Mouse (Mus musculus): ENCODE data around the gene Pef1. TPM values are rescaled to one million over a fixed set of nuclear protein-coding genes. Genes with fewer than 3 reads are reported as not detected.

Pef1 gene
- polyA plus RNA-seq, 1 experiment from 2014 or later, result 68.1 TPM

- Histone ChIP-seq H3K4me1 (peaks cover 9% of the 10 kb centered on the region), H3K9ac (no peak overlapping the region), H3K4me2 (no peak overlapping the region), H3K36me3 (replicated peaks) (no peaks in the 10 kb centered on the region), H3K27me3 (replicated peaks) (no peaks in the 10 kb centered on the region), H3K9me3 (no peaks in the 10 kb centered on the region), H3K27ac (no peak overlapping the region), H3K4me3 (no peak overlapping the region)
- ATAC-seq (replicated peaks), result no peak
- WGBS, result 81% methylated on average over 12 of the region's 12 CpGs
Observed at GRCm38 (mm10) chr4:130103632-130104031, 1.3 kb downstream of the Pef1 start.

DNA sequence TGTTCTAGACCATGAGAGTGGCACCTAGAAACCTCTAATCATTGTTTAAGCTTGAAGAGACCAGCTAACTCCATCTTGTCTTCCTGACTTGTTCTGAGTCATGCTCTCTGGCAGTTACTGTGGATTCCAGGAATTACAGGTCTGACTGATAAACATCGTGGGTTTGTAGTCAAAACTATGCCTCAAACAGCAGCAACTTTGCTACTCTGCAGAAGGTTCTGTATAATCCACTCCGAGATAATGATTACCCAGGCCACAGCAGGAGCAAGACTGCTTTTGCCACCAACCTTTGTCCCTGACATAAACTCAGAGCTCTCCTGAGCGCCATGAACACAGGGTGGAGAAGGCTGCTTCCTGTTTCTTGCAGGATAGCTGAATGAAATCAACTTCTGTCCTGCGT lies 2.2 kb downstream of the Pef1 start:
- WGBS, result 86% methylated on average over 4 of the region's 4 CpGs
- H3K4me1 ChIP-seq, result peaks cover 13% of the 10 kb centered on the region
- no peak overlapping the region for H3K27ac ChIP-seq
- H3K9me3 ChIP-seq, result no peaks in the 10 kb centered on the region
- no peaks in the 10 kb centered on the region for H3K27me3 ChIP-seq (replicated peaks)
- H3K9ac ChIP-seq, result no peak overlapping the region
- no peak for ATAC-seq (replicated peaks)
- H3K4me2 ChIP-seq, result no peak overlapping the region
- H3K36me3 ChIP-seq (replicated peaks), result no peaks in the 10 kb centered on the region
- no peak overlapping the region for H3K4me3 ChIP-seq

DNA sequence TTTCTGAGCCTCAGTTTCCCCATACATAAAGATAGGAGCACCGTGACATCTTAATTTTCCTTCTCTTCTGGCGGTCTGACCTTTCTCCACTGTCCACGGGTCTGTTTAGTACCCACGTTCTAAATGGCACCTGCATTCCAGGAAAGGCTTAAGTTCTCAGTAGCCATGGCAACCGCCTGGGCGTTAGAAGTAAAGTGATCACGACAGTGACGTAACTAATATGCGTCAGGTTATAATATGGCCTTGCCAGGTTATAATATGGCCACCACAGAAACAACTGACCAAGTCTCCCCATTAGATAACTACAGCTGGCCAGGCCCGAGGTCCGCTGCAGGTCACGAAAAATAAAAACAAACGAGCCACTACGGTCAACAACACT lies 4.7 kb downstream of the Pef1 start:
- Histone ChIP-seq H3K4me3 (peak overlapping the region; percentile 58), H3K4me1 (peaks cover 13% of the 10 kb centered on the region), H3K9me3 (no peaks in the 10 kb centered on the region), H3K36me3 (replicated peaks) (no peaks in the 10 kb centered on the region), H3K4me2 (peak overlapping the region; percentile 38), H3K27me3 (replicated peaks) (no peaks in the 10 kb centered on the region), H3K27ac (peak overlapping the region; percentile 66), H3K9ac (no peak overlapping the region)
- 12% methylated on average over 14 of the region's 14 CpGs for WGBS
- ATAC-seq (replicated peaks), result peak; percentile 76

DNA sequence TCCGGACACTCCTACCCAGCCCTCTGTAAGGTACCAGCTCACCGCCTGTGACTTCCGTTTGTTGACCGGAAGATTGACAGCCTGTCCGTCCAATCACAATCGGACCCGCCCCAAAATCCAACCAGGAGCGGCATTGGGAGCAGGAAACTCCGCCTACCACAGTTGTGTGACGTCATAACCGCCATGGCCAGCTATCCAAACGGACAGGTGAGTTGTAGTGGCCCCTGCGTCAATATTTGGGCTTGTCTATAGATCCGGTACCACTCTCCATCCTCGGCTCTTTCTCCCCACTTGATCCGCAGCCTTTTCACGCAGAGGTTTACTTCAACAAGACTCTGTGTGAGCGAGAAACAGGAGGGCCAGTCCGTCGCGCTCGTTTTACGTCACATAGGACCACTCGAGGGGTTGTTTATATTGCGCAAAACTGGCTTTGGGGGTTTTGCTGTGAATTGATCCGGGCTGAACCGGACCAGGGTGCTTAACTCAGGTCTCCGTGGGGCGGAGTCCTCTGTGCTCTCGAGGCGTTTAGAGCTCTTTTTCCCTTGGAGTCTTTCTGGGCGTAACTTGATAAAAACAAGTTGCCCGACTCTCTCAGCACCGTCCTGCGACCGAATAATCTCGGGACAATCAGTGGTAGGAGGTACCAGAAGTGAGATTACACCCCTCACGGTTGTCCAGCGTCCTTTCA lies 5.2 kb downstream of the Pef1 start:
- WGBS, result 1% methylated on average over 39 of the region's 39 CpGs
- peak; percentile 97 for ATAC-seq (replicated peaks)
- peak overlapping the region; percentile 58 for H3K4me2 ChIP-seq

DNA sequence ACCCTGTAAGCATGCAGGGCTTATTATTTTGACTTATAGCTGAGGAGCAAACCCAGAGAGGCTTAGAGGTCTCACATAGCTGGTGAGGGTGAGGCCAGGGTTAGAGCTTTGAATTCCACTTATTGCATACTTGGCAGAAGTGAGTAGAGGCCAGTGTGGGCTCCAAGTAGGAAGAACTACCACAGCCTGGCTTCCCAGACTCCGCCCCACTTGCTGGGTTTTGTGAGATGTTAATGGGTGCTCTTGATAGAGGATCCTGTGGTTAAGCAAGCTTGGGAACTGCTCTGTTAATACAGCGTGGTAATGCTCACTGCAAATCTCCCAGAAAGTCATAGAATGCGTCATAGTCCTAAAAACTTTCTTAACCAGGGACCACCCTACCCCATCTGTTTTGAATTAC lies 6.6 kb downstream of the Pef1 start:
- no peaks in the 10 kb centered on the region for H3K27me3 ChIP-seq (replicated peaks)
- no peaks in the 10 kb centered on the region for H3K9me3 ChIP-seq
- ATAC-seq (replicated peaks), result no peak
- H3K36me3 ChIP-seq (replicated peaks), result no peaks in the 10 kb centered on the region
- H3K4me3 ChIP-seq, result no peak overlapping the region
- peak overlapping the region; percentile 58; the same call in 1 of the 2 replicates for H3K4me2 ChIP-seq
- WGBS, result 84% methylated on average over 3 of the region's 3 CpGs
- no peak overlapping the region for H3K9ac ChIP-seq
- H3K4me1 ChIP-seq, result peaks cover 13% of the 10 kb centered on the region
- no peak overlapping the region for H3K27ac ChIP-seq

More for the DNA sequence above, 5.2 kb downstream of the Pef1 start:
- peak overlapping the region; percentile 57 for H3K9ac ChIP-seq
- H3K36me3 ChIP-seq (replicated peaks), result no peaks in the 10 kb centered on the region
- H3K27me3 ChIP-seq (replicated peaks), result no peaks in the 10 kb centered on the region
- H3K9me3 ChIP-seq, result no peaks in the 10 kb centered on the region
- peaks cover 13% of the 10 kb centered on the region for H3K4me1 ChIP-seq
- peak overlapping the region; percentile 58 for H3K4me3 ChIP-seq
- peak overlapping the region; percentile 66 for H3K27ac ChIP-seq

- Histone ChIP-seq H3K4me2 (no peak overlapping the region), H3K4me1 (peaks cover 13% of the 10 kb centered on the region), H3K36me3 (replicated peaks) (no peaks in the 10 kb centered on the region), H3K4me3 (no peak overlapping the region), H3K9me3 (no peaks in the 10 kb centered on the region), H3K27ac (no peak overlapping the region), H3K9ac (no peak overlapping the region), H3K27me3 (replicated peaks) (no peaks in the 10 kb centered on the region)
- WGBS, result 91% methylated on average over 9 of the region's 9 CpGs
- no peak for ATAC-seq (replicated peaks)
Observed at GRCm38 (mm10) chr4:130109666-130110065, 7.3 kb downstream of the Pef1 start.

- no peaks in the 10 kb centered on the region for H3K36me3 ChIP-seq (replicated peaks)
Observed at GRCm38 (mm10) chr4:130110091-130110490, 7.7 kb downstream of the Pef1 start.

GRCm38 (mm10) chr4:130112299-130112698 lies 9.9 kb downstream of the Pef1 start:
- H3K4me2 ChIP-seq, result no peak overlapping the region
- H3K4me1 ChIP-seq, result peaks cover 13% of the 10 kb centered on the region
- ATAC-seq (replicated peaks), result no peak
- no peak overlapping the region for H3K27ac ChIP-seq
- H3K27me3 ChIP-seq (replicated peaks), result no peaks in the 10 kb centered on the region
- H3K9ac ChIP-seq, result no peak overlapping the region
- no peaks in the 10 kb centered on the region for H3K36me3 ChIP-seq (replicated peaks)
- 83% methylated on average over 7 of the region's 7 CpGs for WGBS
- no peak overlapping the region for H3K4me3 ChIP-seq
- no peaks in the 10 kb centered on the region for H3K9me3 ChIP-seq

More at GRCm38 (mm10) chr4:130110091-130110490, 7.7 kb downstream of the Pef1 start:
- no peaks in the 10 kb centered on the region for H3K27me3 ChIP-seq (replicated peaks)
- no peak overlapping the region for H3K4me2 ChIP-seq
- no peak overlapping the region for H3K27ac ChIP-seq
- H3K9me3 ChIP-seq, result no peaks in the 10 kb centered on the region
- no peak overlapping the region for H3K9ac ChIP-seq
- ATAC-seq (replicated peaks), result no peak
- H3K4me3 ChIP-seq, result no peak overlapping the region
- H3K4me1 ChIP-seq, result peaks cover 13% of the 10 kb centered on the region
- WGBS, result 89% methylated on average over 7 of the region's 7 CpGs

DNA sequence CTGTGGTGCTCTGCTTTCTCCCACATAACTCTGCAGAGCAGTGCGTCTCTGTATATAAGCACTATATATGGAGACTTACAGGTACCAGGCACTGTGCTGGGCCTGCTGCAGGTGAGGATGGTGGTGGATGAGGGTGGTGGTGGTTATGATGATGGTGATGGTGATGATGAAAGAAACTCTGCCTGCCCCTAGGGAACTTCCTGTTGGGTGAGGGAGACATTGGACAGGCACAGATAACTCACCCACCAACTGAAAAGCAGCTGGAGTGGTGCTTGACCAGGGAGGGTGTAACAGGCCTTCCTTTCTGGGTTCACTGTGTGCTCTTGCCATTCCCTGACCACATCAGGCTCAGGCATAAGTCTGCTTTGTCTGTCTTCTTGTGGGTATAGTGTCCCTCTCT lies 10.4 kb downstream of the Pef1 start:
- H3K27ac ChIP-seq, result no peak overlapping the region
- H3K27me3 ChIP-seq (replicated peaks), result no peaks in the 10 kb centered on the region
- H3K36me3 ChIP-seq (replicated peaks), result no peaks in the 10 kb centered on the region
- 93% methylated on average over 1 of the region's 1 CpGs for WGBS
- no peak for ATAC-seq (replicated peaks)
- no peak overlapping the region for H3K4me3 ChIP-seq
- no peak overlapping the region for H3K9ac ChIP-seq
- H3K4me2 ChIP-seq, result no peak overlapping the region
- H3K9me3 ChIP-seq, result no peaks in the 10 kb centered on the region
- H3K4me1 ChIP-seq, result peaks cover 13% of the 10 kb centered on the region

DNA sequence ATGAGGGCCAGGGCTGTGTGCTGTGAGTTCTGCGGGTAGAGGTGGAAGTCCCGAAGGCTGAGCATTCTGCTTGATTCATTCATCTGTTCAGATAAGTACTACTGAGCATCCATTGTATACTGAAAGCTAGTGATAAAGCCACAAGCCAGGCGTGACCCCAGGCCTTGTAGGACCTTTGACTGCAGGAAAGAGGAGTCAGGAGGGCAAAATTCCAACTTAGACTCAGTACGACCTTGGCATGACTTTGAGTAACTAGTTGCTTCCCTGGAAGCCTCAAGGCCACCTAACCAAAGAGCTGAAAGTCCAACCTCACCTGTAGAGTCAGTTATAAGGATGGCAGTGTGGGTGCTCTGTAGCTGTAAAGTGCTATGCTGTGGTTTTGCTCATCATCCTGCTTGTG lies 18.4 kb downstream of the Pef1 start:
- H3K9me3 ChIP-seq, result no peaks in the 10 kb centered on the region
- peaks cover 5% of the 10 kb centered on the region; the same call in 1 of the 2 replicates for H3K36me3 ChIP-seq (replicated peaks)
- no peak overlapping the region for H3K4me3 ChIP-seq
- no peak overlapping the region for H3K4me2 ChIP-seq
- H3K9ac ChIP-seq, result no peak overlapping the region
- no peaks in the 10 kb centered on the region for H3K4me1 ChIP-seq
- H3K27ac ChIP-seq, result no peak overlapping the region
- 73% methylated on average over 4 of the region's 4 CpGs for WGBS
- H3K27me3 ChIP-seq (replicated peaks), result no peaks in the 10 kb centered on the region
- ATAC-seq (replicated peaks), result no peak

DNA sequence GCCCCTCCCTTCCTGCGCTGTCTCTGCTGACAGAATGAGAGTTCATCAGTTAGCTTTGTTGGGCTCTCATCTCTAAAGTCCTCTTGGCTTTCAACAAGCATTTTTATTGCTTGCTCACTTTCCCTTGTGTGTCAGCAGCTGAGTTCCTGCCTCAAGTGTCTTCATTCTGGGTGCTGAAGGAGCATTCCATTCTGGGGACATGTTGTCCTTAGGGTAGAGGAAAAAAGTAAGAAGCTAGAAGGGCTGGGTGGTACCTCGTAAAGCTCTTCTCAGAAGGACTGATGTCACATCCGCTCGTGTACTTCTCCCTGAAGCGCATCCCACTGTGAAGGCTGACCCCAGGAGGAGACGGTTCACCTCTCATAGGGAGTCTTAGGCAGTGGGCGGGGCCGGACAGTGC lies 19.2 kb downstream of the Pef1 start:
- Histone ChIP-seq H3K4me2 (no peak overlapping the region), H3K4me3 (no peak overlapping the region), H3K27me3 (replicated peaks) (no peaks in the 10 kb centered on the region), H3K9ac (no peak overlapping the region), H3K27ac (no peak overlapping the region), H3K4me1 (no peaks in the 10 kb centered on the region), H3K9me3 (no peaks in the 10 kb centered on the region), H3K36me3 (replicated peaks) (peaks cover 13% of the 10 kb centered on the region; the same call in 1 of the 2 replicates)
- no peak for ATAC-seq (replicated peaks)
- WGBS, result 80% methylated on average over 8 of the region's 8 CpGs

DNA sequence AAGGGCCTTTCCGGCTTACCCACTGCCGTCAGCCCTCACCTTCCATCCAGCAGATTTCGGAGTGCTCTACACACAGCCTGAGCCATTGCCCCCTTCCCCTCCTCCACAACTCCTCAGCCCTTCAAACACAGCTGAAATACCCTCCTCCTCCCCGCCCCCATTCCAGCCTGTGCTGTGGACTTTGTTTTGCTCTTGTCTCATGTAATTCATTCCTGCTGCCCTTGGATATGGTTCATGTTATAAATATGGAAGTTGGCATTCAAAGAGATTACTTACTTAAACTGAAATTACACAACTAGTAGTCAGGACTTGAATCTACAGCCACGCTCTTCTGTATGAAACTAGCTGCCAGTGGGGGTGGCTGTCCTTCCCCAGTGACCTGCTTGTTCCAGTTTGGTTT lies 20.7 kb downstream of the Pef1 start:
- Histone ChIP-seq H3K9me3 (no peaks in the 10 kb centered on the region), H3K4me2 (no peak overlapping the region), H3K9ac (no peak overlapping the region), H3K27me3 (replicated peaks) (no peaks in the 10 kb centered on the region), H3K4me1 (no peaks in the 10 kb centered on the region), H3K4me3 (no peak overlapping the region), H3K27ac (no peak overlapping the region), H3K36me3 (replicated peaks) (peaks cover 19% of the 10 kb centered on the region; the same call in 1 of the 2 replicates)
- ATAC-seq (replicated peaks), result no peak
- WGBS, result 90% methylated on average over 5 of the region's 5 CpGs

- no peak overlapping the region for H3K27ac ChIP-seq
- H3K9ac ChIP-seq, result no peak overlapping the region
- 91% methylated on average over 4 of the region's 4 CpGs for WGBS
- no peak overlapping the region for H3K4me2 ChIP-seq
- no peaks in the 10 kb centered on the region for H3K9me3 ChIP-seq
- no peaks in the 10 kb centered on the region for H3K4me1 ChIP-seq
- peaks cover 19% of the 10 kb centered on the region; the same call in 1 of the 2 replicates for H3K36me3 ChIP-seq (replicated peaks)
- no peak overlapping the region for H3K4me3 ChIP-seq
- H3K27me3 ChIP-seq (replicated peaks), result no peaks in the 10 kb centered on the region
- no peak for ATAC-seq (replicated peaks)
Observed at GRCm38 (mm10) chr4:130124110-130124509, 21.8 kb downstream of the Pef1 start.

Measured in midbrain, embryonic 15.5 days (tissue).